Comparison of ENCODE assay signal across 7 mouse cellular contexts in genomic region chr1:160792686-160793355, GRCm38 (mm10). TPM values are rescaled to one million over a fixed set of nuclear protein-coding genes. Genes with fewer than 3 reads are reported as not detected.
A peak's percentile ranks its signal among the peaks of the same experiment; 100 is the strongest.
DNase-seq lines count a peak whose midpoint lies in the region; ATAC-seq lines count a peak whose summit lies in the region.

Gene Rabgap1l (minus strand): TSS chr1:160793211.

- no peaks in the 10 kb centered on the region for H3K9me3 ChIP-seq in intestine, embryonic 15.5 days
- H3K9me3 ChIP-seq in midbrain, embryonic 10.5 days (replicated peaks), result no peaks in the 10 kb centered on the region

- no peaks in the 10 kb centered on the region for H3K27me3 ChIP-seq in intestine, embryonic 15.5 days (replicated peaks)
- H3K27me3 ChIP-seq in midbrain, embryonic 10.5 days (ENCODE audit: low read depth, poor library complexity, severe bottlenecking), result peaks cover 10% of the 10 kb centered on the region

- H3K4me2 ChIP-seq in intestine, embryonic 15.5 days (replicated peaks), result peak within 1 kb of the TSS; percentile 91

- 0 out of 2 replicates have a peak, but pooled peaks cover 4% of the 10 kb centered on the region for H3K4me1 ChIP-seq in intestine, embryonic 15.5 days (replicated peaks)
- H3K4me1 ChIP-seq in midbrain, embryonic 10.5 days, result peaks cover 14% of the 10 kb centered on the region

- peak; percentile 97 for ATAC-seq in intestine, embryonic 15.5 days

- H3K4me3 ChIP-seq in intestine, embryonic 15.5 days (replicated peaks), result peak within 1 kb of the TSS; percentile 84
- peak within 1 kb of the TSS; percentile 87 for H3K4me3 ChIP-seq in midbrain, embryonic 10.5 days

- peak within 1 kb of the TSS; percentile 55; the same call in 1 of the 2 replicates for H3K27ac ChIP-seq in intestine, embryonic 15.5 days
- peak within 1 kb of the TSS; percentile 88 for H3K27ac ChIP-seq in midbrain, embryonic 10.5 days (replicated peaks)

- WGBS in intestine, embryonic 15.5 days, result 0% methylated on average over 57 of the region's 67 CpGs
- under 1% methylated on average over 48 of the region's 67 CpGs for WGBS in midbrain, embryonic 10.5 days

- intact Hi-C loops in left cerebral cortex, postnatal 25 days (cut with DNase I), result loop anchor here (2.0 to 5.0 kb wide), 2 partner anchors 48 to 114 kb away; partner anchors contain the start of gene Rc3h1

- DNase-seq in adrenal gland, adult (ENCODE audit: inconsistent age in 2 of 2, low spot score in 1 of 2), result peak; percentile 87 to 95
- DNase-seq in embryo, embryonic 10.5 days (ENCODE audit: low spot score), result peak; percentile 95
- peak; percentile 90 for DNase-seq in gastrocnemius, postnatal 25 days
- peak; percentile 74 to 76 for DNase-seq in left cerebral cortex, postnatal 25 days (ENCODE audit: low spot score in 2 of 2)
- peak; percentile 89 for DNase-seq in midbrain, embryonic 10.5 days (ENCODE audit: low spot score)
- peak; percentile 92 for DNase-seq in right cerebral cortex, postnatal 4 days

- no peaks in the 10 kb centered on the region for H3K36me3 ChIP-seq in intestine, embryonic 15.5 days
- no peaks in the 10 kb centered on the region for H3K36me3 ChIP-seq in midbrain, embryonic 10.5 days

- peak within 1 kb of the TSS; percentile 83 for H3K9ac ChIP-seq in intestine, embryonic 15.5 days

RNA-seq across cellular contexts. Expression of gene Rabgap1l, which starts in this region (rescaled TPM):
- total RNA-seq in gastrocnemius, postnatal 25 days (2021), result 10 to 100 TPM in 1 of 2 experiments, 1 to 10 TPM in 1; 9.4 to 11.8 TPM
- polyA plus RNA-seq in intestine, embryonic 15.5 days (2015; fragmentation: Nextera tagmentation; extraction: Ambion mirVana), result 17.3 and 18.8 TPM in 2 replicates
- 100 to 1,000 TPM; 189 to 200 TPM for total RNA-seq in left cerebral cortex, postnatal 25 days (2021)
- polyA plus RNA-seq in midbrain, embryonic 10.5 days (2016; fragmentation: Nextera tagmentation; extraction: Ambion mirVana), result 6.8 and 9.5 TPM in 2 replicates

Comparison
In these comparisons a context has a peak if more than half of its experiments do, and no peak if none do; other contexts are left out.
1. Peak in every context shown above with its lines: DNase-seq, ATAC-seq, H3K4me3 ChIP-seq and H3K27ac ChIP-seq.
2. RNA of gene Rabgap1l (total RNA-seq): 189 to 200 TPM in left cerebral cortex, postnatal 25 days; 9.4 to 11.8 TPM in gastrocnemius, postnatal 25 days; every median in the first group is over 10 times any median in the second.